Mouse (Mus musculus) limb, embryonic 11.5 days (tissue): ENCODE measurements around the gene Dupd1. TPM values are rescaled to one million over a fixed set of nuclear protein-coding genes. Genes with fewer than 3 reads are reported as not detected.

Source experiments
- ATAC-seq: fragments of 200-750 bp; cut with Nextera tagmentation; 2 replicates; pipeline ENCODE4 v1.8.0; 2017; ENCODE audit warnings: low read depth; ENCODE audit not compliant: insufficient number of reproducible peaks, low FRiP score, low TSS enrichment
- DNase-seq: peaks from one replicate; pipeline ENCODE4 v3.0.0-alpha.2; 2015; ENCODE audit warnings: low spot score
- H3K27ac ChIP-seq: fragments of 300-500 bp; sonication (generic); replicated peaks from 2 replicates; pipeline ENCODE4 v1.5.1; 2014; ENCODE audit warnings: low read depth, mild to moderate bottlenecking, low read length
- H3K27me3 ChIP-seq: fragments of 300-500 bp; sonication (generic); 2 replicates; pipeline ENCODE4 v1.6.1; 2014; ENCODE audit warnings: mild to moderate bottlenecking, low read length, mixed read lengths; ENCODE audit not compliant: control insufficient read depth, insufficient read depth
- H3K36me3 ChIP-seq: fragments of 300-500 bp; sonication (generic); 2 replicates; pipeline ENCODE4 v1.6.1; 2014; ENCODE audit warnings: mild to moderate bottlenecking, low read length, moderate library complexity, mixed read lengths; ENCODE audit not compliant: control insufficient read depth, insufficient read depth
- H3K4me1 ChIP-seq: fragments of 300-500 bp; sonication (generic); 2 replicates; pipeline ENCODE4 v1.6.1; 2014; ENCODE audit warnings: low read length, mixed read lengths; ENCODE audit not compliant: control insufficient read depth, insufficient read depth
- H3K4me2 ChIP-seq: fragments of 300-500 bp; sonication (generic); 2 replicates; pipeline ENCODE4 v1.6.1; 2014; ENCODE audit warnings: low read depth, mild to moderate bottlenecking, moderate library complexity; ENCODE audit not compliant: severe bottlenecking
- H3K4me3 ChIP-seq: fragments of 300-500 bp; sonication (generic); 2 replicates; pipeline ENCODE4 v1.5.1; 2014; ENCODE audit warnings: low read depth, low read length
- H3K9ac ChIP-seq: fragments of 300-500 bp; sonication (generic); 2 replicates; pipeline ENCODE4 v1.6.1; 2014; ENCODE audit warnings: mild to moderate bottlenecking, low read length
- H3K9me3 ChIP-seq: fragments of 300-500 bp; sonication (generic); 2 replicates; pipeline ENCODE4 v1.6.1; 2016; ENCODE audit warnings: low read length; ENCODE audit not compliant: control insufficient read depth
- WGBS: fragments of 180-500 bp; shearing (Covaris S2); extraction: QIAGEN DNeasy Blood & Tissue Kit; methylation state at CpG from one replicate; pipeline ENCODE4 v1.1.7; 2014; 5-methylcytosine and 5-hydroxymethylcytosine counted together
- polyA plus RNA-seq: library from polyadenylated mRNA; unstranded; fragments of >200 nt; fragmentation: Nextera tagmentation; extraction: Ambion mirVana; gene quantifications from 2 replicates; pipeline ENCODE4 v1.2.1, GENCODE M21; 2014

Dupd1 gene
- polyA plus RNA-seq, 1 experiment from 2014 or later = 0.21 TPM

GRCm38 (mm10) chr14:21653813-21654212, 60.6 kb downstream of the Dupd1 start:
- no peak overlapping the region for H3K9ac ChIP-seq
- H3K4me3 ChIP-seq = no peak overlapping the region
- 79% methylated on average over 2 of the region's 2 CpGs for WGBS
- no peak for ATAC-seq
- H3K27ac ChIP-seq = no peak overlapping the region
- H3K9me3 ChIP-seq = no peaks in the 10 kb centered on the region
- H3K4me1 ChIP-seq = peaks cover 5% of the 10 kb centered on the region; the same call in 1 of the 2 replicates
- DNase-seq = no peak
- no peak overlapping the region for H3K4me2 ChIP-seq
- H3K36me3 ChIP-seq = no peaks in the 10 kb centered on the region
- H3K27me3 ChIP-seq = no peaks in the 10 kb centered on the region

DNA sequence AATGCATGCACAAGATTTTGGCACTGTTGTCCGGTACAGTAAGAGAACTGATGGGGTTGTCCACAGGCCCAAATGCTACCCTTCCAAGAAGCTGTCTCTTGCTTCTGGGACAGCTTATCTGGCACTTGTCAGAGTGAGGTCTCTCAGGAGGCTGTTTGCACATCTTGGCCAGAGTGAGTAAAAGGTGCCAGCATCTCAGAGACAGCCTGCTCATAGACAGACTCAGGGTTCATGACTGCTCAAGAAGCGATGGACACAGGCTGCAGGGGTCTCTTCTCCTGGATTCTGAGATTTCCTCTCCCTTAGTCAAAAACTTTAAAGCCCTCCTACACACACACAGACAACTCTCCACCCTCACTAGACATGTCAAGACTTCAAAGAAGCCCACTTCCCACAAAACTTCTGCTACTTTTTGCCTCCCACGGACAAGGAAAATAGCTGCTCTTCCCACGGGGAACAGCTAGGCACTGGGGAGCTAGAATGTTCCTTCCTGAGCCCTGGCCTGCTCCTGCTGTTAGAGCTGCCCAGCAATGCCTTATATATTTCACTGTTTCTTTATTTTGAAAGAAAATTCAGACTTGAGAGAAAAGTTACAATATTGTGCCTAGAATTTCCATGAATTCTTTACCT, 73.5 kb downstream of the Dupd1 start:
- no peak for ATAC-seq
- Histone ChIP-seq H3K27ac (no peak overlapping the region), H3K4me2 (no peak overlapping the region), H3K9ac (no peak overlapping the region), H3K4me1 (no peaks in the 10 kb centered on the region), H3K4me3 (no peak overlapping the region), H3K9me3 (no peaks in the 10 kb centered on the region), H3K36me3 (no peaks in the 10 kb centered on the region; the same call in 1 of the 2 replicates), H3K27me3 (no peaks in the 10 kb centered on the region)
- no peak for DNase-seq
- 83% methylated on average over 4 of the region's 4 CpGs for WGBS

GRCm38 (mm10) chr14:21636548-21636947, 77.8 kb downstream of the Dupd1 start:
- Histone ChIP-seq H3K36me3 (no peaks in the 10 kb centered on the region; the same call in 1 of the 2 replicates), H3K27me3 (no peaks in the 10 kb centered on the region), H3K4me1 (no peaks in the 10 kb centered on the region), H3K4me3 (no peak overlapping the region), H3K9ac (no peak overlapping the region), H3K27ac (no peak overlapping the region), H3K9me3 (no peaks in the 10 kb centered on the region), H3K4me2 (no peak overlapping the region)
- ATAC-seq (no peak), DNase-seq (no peak)
- WGBS = 87% methylated on average over 6 of the region's 6 CpGs

DNA sequence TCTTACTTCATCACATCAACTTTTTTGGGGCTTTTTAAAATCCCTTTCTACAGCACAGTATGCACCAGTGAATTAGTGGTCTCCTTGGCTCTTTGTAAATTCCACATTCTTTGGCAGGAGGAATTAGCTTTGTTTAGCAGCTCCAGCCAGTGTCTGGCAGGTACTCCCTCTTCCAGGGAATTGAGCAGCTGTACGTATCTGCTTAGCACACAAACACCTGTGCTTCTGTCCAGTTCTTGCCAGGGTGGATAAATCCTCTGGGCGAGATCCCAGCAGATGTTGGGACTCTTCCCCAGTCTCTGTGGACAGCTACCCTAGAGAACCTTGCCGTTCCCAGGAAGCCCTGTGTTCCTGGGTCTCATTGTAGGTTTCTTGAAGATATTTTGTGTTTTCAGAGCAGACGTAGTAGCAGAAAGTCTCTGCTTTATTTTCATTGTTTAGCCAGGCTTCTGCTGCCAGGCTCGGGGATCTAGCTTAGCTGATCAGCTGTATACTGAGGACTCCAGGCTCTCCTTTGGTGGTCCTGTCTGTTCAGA, 82.6 kb downstream of the Dupd1 start:
- Histone ChIP-seq H3K4me3 (no peak overlapping the region), H3K4me2 (no peak overlapping the region), H3K27ac (no peak overlapping the region), H3K27me3 (no peaks in the 10 kb centered on the region), H3K9me3 (no peaks in the 10 kb centered on the region), H3K4me1 (no peaks in the 10 kb centered on the region), H3K36me3 (peaks cover 8% of the 10 kb centered on the region; the same call in 1 of the 2 replicates), H3K9ac (no peak overlapping the region)
- no peak for ATAC-seq
- WGBS = 78% methylated on average over 5 of the region's 5 CpGs
- no peak for DNase-seq

Other genes starting within 250 kb of the Dupd1 start
- 22.0 and 22.8 TPM in 2 replicates for gene Kat6b, start 233.1 kb downstream of the Dupd1 start, polyA plus RNA-seq
- gene Samd8, start 36.0 kb upstream of the Dupd1 start, polyA plus RNA-seq = 9.7 and 11.4 TPM in 2 replicates
- gene Dusp13, start 36.6 kb upstream of the Dupd1 start, polyA plus RNA-seq = 0.47 and 0.52 TPM in 2 replicates
- 298 and 313 TPM in 2 replicates for gene Vdac2, start 110.7 kb upstream of the Dupd1 start, polyA plus RNA-seq
- 14.3 and 18.7 TPM in 2 replicates for gene Comtd1, start 134.4 kb upstream of the Dupd1 start, polyA plus RNA-seq